Mouse (Mus musculus) R1 (cell line): ENCODE results near the gene Cnn2.

Source experiments
- DNase-seq: peaks from one replicate; pipeline ENCODE4 v3.0.0-alpha.2; 2018; ENCODE audit warnings: low read depth, low spot score

The Cnn2 gene

DNA sequence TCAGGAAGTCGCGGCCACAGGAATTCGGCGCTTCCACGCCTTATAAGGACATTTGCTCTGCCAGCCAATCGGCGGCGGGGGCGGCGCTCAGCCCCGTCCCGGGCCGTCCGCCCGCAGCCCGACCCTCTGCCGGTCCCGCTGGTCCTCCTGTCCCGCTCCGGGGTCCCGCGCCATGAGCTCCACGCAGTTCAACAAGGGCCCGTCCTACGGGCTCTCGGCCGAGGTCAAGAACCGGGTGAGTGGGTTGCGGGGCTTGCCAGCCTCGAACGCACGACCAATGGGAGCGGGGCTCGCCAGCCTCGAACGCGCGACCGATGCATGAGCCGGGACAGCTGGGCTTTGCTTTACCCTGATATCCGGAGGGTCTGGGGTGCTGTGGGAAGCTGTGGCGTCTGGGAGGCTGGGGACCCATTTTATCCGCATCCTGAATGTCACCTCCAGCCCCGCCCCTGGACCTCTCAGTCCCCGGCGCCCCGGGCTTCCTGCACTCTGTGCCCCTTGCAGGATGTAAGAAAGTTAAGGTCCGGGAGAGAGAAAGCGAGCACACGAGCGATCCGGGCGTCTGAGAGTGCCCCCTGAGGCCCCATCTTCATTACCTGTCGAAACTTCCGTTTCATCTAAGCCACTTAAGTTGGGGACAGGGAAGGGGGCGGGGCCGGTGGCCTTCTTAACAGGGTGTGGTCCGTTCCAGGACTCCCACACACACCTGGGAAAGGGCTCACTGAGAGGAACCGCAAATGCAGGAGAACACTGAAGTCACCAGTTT lies at the start of gene Cnn2:
TSS of gene Cnn2 (plus strand) at position 79 of the 766 bp plus-strand sequence.
- DNase-seq, result peak; percentile 57

DNA sequence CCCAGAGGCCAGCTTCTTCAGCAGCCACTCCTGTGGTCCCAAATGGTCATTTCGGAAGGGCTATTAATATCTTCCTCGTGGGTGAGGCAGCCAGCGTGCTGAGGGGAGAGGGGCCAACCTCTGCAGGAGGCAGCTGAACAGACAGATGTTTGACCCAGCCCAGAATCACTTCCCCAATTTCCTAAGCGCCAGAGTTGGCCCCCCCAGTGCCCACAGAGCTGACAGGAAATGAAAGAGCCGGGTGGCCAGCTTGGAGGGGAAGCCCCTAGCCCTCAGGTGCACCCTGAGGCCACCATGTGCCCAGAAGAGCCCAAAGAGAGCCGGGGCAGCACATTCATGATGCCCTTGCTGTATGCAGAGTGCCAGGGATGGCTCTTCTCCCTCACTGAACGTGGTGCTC lies 47.6 kb upstream of the Cnn2 start:
- no peak for DNase-seq

DNA sequence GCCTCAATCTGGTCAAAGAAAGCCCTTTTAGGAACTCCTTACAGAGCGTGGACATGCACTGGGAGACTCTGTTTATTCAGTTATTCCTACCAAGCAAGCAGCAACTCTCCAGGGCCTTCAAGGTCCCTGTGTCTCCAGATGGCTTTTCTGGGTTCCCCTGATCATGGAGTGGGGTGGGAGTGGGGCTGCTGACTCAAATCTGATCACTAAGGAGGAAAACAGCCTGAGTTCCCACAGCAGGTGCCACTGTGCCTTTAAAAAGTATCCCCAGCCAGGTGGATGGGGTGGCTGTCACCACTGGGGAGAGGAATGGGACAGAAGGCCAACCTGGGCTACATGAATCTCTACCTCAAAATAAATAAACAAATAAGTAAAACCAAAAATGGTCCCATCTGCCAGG lies 45.4 kb upstream of the Cnn2 start:
- DNase-seq, result no peak

DNA sequence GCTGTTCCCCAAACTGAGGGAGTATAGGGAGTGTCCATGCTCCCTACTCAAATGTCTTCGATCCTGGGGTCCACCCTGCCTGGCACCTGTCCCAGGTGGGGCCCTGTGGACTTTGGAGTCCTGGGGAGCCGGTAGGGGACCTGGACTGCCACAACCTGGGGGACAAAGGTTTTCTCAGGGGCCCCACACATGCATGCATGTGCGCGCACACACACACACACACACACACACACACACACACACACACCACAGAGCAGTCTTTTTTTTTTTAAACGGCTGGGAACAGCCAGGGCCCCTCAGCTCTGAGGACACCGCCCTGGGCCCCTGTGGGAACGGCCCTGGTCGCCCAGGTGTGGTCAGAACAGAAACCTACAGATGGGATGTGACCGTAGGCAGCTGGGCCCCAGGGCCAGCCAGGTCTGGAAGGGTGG lies 44.9 kb upstream of the Cnn2 start:
- no peak for DNase-seq

DNA sequence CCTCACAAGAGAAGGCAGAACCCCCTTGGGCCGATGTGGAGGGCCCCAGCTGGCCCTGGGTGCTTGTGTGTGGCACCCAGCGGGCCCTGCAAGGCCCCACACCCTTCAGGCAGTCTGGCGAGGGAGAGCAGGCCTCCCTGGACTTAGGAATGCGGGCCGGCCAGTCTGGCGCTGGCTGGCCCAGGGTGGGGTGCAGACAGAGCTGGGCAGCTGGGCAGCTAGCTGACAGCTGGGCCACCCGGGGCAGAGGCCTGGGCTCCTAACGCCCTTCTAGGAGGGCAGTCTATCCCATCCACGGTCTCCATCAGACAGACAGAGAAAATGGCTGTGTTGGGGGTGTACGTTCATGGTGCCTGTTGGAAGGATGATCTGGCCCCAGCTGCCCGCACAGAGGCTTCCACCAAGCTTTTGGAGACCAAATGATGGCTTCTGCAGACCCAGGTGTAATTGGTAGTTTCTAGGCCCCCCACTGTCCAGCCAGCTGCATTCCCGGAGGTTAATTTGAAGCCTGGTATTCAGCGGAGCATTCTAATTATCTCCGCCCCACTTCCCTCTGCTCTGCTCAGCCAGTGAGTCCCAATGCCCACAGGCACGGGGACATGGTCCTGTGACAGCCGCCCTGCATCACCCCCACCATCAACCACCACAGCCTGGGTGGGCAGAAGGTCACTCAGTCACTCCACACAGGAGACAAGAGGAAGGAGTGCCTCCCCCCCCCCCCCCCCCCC lies 42.7 kb upstream of the Cnn2 start:
- DNase-seq, result no peak

DNA sequence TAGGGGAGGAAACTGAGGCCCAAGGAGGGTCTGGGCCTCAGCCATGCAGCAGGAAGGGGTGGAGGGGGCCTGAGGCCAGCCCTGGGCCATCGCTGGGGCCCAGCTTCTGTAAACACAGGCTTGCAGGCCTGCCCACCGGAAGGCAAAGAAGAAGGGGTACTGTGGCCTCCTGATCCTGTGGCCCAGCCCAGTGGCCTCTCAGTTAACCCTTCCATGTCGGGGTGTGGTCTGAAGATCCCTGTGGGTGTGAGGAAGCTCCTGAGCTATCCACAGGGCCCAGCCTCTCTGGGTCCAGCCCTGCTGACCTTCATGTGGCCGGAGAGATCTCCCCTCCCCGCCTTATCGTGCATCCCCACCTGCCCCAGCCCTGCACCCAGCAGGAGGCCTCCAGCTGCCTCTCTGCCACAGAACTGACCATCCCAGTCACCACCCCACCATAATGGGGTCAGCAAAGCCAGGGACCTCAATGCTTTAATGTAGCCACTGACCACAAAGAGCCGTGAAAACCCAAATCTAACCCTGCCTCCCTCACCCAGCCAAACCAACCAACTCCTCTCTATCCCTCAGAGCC lies 41.5 kb upstream of the Cnn2 start:
- no peak for DNase-seq

DNA sequence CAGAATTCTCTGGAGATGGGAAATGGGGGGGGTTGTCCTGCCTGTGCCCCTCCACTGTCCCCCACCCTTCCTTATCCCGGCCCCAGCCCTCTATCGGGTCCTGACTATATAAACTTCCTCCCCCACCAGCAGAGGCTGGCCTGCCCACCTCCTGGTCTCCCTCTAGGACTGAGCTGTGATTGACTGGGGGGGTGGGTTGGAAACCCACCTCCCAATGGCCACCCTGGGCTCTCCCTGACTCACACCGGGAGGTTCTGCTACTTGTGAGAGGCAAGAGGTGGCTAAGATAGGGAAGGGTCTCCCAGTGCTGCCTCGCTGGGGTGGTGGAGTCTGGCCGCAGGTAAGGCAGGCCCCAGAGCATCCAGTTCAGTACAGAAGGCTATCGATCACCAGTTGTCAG lies 40.9 kb upstream of the Cnn2 start:
- DNase-seq, result no peak

DNA sequence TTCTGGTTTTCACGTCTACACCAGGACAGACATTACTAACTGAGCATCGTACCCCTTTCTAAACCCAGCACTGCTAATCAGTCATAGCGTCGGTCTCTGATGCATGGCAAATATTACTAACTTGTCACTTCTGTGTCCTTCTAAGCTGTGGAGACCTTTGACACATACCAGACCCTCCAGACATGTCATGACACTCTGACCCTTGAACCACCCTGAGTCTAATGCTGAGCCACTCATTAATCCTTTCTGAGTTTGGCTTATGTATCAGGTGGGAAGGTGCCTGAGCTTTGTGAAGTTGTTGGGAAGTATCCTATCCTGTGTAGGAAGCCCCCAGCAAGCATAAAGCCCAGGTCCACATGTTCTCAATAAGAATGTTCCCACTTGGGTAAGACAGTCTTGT lies 38.5 kb upstream of the Cnn2 start:
- DNase-seq, result no peak

DNA sequence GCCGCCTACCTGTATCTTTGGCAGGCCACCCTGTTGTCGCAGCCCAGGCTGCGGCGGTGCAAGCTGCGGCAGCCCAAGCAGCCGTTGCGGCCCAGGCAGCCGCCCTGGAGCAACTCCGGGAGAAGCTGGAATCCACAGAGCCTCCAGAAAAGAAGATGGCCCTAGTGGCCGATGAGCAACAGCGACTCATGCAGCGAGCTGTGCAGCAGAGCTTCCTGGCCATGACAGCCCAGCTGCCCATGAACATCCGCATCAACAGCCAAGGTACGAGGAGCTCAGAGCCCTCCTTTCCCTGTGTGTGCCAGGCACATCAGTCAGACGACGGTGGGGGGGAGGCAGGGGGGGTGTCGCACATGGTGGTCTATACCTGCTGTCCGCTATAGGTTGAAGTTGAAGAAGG lies 37.7 kb upstream of the Cnn2 start:
- no peak for DNase-seq

DNA sequence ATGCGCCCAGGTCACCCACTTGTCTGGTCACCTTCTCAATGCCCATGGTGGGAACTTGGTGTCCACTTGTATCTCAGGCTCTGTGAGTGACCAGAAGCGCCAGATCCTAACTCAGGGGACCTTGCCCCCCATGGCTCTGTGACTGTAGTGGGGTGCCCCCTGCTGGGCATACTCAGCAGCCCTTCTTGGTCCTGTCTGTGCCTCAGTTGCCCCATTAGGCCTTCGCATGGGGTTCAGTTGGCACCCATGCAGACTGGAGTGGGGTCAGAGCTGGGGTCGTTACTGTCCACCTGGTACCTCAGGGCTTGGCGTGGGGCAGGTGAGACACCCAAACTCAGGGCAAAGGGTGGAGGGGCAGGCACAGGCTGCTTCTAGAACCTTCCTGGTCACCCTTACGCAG lies 34.4 kb upstream of the Cnn2 start:
- no peak for DNase-seq

DNA sequence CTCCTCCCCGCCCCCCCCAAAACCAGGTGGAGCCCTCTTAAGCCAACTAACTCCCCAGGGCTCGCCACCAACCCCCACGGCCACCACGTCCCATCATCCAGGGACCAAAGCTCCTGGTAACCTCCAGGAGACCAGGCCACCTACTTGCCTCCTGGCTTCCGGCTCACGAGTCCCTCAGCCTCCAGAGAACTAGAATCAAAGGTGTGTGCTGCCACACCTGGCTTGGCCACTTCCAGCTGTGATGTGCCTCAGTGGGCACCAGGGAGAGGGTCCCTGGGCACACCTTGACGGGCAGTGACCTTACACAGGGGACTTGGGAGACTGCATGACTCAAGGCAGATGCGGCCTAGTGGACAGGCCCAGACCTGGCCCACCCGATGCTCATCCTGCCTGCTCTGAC lies 32.7 kb upstream of the Cnn2 start:
- no peak for DNase-seq

DNA sequence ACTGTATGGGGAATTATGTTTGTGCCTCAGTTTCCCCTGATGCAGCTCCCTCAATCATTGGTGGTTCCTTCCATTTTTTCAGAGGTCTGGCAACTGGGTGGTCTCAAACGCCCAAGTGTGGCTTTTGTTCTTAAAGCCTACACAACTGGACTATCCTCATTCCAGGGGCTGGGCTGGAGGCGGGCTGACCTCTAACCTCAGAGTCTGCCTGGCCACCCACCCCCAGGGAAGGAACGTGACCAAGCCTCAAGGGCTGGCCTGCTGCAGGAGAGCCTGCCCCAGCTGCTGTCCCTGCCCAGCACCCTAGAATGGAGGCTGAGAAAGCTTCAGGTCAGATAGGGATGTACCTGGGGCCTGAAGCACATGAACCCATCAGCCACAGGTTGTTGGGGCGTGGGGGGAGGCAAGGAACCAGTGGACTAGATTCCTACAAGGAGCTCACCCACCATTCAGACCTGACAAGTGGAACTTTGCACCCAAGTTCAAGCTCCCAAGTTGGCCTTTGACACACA lies 31.7 kb upstream of the Cnn2 start:
- DNase-seq, result no peak

DNA sequence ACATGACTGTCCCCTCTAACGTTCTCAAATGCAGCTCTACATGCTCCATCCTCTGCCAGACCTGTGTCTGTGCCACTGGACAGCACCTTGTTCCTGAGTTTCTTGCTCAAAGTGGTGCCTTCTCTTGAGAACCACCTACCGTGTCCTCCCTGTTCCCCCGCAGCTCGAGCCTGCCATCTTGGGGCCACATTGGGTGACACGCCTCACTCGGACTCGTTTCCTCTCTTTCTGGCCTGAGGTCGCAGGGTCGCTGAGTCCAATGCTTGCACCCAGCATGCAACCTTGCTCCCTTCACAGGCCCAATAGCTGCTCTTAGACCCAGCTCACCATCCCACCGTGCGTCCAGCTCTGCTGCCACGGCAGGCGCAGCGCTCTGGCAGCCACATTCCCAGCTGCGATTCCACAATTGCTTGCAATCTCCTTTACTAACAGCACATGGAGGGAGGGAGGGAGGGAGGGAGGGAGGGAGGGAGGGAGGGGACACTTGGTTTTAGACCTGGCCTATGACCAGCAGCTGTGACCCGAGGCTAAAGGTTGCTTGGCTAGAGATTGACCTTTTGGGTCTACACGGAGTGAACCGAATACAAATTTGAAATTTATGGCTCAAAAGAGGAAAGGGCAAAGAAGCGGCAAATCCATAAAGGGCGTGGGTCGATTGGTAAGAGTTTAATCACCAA lies 30.1 kb upstream of the Cnn2 start:
- peak; percentile 82 for DNase-seq

DNA sequence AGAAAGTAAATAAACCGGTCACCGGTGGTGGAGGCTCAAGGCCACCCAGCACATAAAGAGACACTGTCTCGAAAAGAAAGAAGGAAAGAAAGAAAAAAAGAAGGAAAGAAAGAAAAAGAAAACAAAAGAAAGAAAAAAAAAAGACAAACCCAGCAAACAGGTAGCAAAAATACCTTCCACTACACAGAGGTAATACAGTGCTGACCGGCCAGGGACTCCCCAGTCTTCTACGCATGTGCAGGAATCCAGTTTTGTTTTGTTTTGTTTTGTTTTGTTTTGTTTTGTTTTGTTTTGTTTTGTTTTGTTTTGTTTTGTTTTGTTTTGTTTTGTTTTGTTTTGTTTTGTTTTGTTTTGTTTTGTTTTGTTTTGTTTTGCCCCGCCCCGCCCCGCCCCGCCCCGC lies 29.0 kb upstream of the Cnn2 start:
- peak; percentile 60 for DNase-seq

DNA sequence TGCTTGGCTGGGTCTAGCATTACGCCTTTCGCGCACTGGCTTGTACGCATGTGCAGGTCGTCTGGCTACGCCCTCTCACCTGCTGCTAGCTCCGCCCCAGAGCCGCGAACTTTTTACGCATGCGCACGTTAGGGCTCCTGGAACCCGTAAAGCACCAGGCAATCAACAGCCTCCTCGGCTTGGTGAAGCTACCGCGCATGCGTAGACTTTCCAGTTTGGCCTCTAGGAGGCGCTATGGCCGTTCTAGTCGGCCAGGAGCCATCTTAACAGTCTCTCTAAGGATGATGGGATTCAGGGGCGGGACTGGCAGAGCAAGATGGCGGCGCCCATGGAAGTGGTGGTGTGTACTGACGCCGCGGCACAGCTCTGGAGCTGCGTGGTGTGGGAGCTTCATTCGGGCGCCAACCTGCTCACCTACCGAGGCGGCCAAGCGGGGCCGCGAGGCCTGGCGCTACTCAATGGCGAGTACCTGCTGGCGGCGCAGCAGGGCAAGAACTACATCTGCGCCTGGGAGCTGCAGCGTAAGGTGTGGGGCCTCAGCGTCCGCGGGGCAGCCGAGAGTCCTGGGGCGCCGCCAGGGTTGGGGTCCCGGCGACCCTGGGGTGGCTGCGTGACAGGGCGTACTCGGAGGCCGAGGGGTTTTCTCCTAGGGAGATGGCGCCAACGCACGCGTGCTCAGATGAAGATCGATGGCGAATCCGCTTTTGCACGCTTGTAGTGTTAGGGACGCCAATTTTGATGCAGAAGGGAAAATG lies 28.4 kb upstream of the Cnn2 start, which contains the start of gene Wdr18:
TSS of gene Wdr18 (plus strand) at position 306 of the 755 bp plus-strand sequence.
- peak; percentile 100 for DNase-seq

DNA sequence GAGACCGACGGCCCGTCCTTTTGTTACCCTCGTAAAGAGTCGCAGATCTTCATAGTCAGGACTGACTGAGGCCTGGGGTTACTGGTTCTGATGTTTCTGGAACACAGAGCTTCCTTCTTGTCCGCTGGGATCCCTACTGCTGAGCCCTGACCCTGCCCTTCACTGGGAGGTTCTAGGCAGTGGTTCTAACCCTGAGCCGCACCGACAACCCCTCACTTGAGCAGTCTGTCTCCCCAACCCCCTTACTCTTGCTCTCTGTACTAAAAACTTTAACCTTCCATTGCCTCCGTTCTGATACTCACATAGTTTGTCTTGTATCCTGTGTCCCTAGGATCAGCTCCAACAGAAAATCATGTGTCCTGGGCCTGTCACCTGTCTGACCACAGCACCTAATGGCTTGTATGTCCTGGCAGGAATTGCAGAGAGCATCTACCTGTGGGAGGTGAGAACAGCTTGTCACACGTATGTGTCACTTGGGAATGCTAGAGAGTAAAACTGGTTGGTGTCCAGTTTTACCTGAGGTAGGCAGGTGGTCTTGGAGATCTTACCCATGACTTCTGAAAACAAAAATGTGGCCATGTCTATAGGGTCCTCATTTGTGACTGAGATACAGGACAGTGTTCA lies 27.6 kb upstream of the Cnn2 start:
- DNase-seq, result no peak

DNA sequence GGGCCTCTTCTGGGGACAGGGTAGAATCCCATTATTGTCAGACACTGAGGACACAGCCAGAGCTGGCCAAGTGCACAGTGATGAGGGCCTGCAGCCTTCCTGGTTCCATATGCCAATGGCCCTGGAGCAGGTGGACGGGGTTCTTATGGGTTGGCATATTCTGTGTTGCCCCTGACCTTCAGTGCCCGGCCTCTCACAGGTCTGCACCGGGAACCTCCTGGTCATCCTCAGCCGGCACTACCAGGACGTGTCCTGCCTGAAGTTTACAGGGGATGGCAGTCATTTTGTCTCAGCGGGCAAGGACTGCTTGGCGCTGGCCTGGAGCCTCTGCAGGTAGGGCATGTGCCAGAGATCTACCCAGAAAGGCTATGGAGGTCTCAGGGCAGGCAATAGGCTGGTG lies 23.7 kb upstream of the Cnn2 start:
- DNase-seq, result no peak

DNA sequence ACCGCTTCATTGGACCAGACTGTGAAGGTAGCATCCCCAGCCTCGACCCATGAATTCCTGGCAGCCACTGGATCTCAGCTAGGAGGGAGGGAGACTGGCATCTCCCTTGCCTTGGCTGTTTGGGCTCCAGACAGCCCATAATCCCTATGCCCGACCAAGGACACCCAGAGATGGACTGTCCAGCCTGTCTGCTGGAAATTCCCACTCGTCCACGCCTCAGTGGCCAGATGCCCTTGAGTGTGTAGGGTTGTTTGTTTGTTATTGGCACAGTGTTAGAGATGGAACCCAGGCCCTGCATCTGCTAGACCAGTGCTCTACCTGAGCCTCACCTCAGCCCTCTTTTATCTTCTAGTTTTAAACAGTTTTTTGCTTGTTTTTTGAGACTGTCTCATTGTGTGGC lies 23.1 kb upstream of the Cnn2 start:
- DNase-seq, result no peak

DNA sequence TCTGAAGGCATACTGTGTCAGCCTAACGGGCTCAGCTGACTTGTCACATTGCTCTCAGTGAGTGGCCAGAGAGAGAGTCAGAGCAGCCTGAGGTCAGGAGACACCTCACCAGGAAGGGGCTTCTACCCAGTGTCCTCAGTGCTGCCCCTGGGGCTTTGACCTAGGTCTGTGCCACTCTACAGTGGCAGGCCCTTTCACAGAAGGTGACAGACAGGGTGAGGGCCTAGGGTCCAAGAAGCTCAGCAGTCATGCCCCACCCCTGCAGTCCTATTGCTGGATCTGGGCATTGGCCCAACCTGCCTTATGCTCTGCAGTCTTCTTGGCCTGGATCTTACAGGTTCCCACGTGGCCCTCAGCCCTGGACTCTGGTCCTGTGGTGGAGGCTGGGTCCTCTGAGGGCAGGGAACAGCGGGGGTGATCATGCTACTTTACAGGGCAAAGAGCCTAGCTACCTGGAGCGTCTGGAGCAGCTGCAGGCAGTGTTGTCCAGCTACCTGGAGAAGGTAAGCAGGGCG lies 21.4 kb upstream of the Cnn2 start:
- no peak for DNase-seq

DNA sequence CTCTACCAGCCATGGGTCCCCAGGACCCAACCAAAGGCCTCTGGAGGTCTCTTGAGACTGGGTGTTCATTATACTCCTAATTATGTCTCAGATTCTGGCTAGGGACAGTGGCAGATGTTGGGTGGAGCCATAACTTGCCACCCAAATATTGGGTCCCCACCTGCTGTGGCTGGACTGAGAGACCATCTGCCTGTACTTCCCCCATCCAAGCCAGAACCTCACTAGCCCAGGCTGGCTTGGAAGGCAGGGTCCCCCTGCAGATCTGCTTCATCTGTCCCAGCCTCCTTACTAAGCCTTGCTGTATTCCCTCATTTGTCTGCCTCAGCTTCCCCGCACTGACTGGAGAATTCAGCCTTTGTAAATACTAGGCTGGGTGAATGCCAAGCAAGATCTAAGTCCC lies 20.2 kb upstream of the Cnn2 start:
- no peak for DNase-seq

DNA sequence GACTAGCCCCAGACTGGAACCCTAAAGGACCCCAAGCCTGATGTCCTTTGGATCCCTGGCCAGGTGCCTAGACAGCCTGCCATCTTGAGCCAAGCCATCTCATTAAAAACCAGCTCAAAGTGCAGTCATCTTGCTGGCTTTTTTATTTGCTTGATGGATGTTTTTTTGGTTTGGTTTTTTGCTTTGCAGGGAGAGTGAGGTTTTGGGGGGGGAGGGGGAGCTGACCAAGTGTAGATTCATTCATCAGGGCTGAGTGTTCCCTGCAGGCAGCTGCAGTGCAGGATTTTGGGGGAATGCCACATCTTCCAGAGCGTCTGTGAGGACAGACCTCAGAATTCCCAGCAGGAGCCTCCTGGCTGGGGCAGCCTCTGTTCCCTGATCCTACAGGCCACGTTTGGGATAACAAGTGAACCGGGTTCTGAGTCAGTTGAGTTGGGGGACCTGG lies 19.2 kb upstream of the Cnn2 start:
- peak; percentile 60 for DNase-seq
